Mouse (Mus musculus) liver (tissue): Measurements from ENCODE around the gene Aars.
"Not testable (repeated sequence)": the region's sequence is repeated elsewhere in the genome, so short reads cannot be mapped to it uniquely, and the experiment has no call there.

ENCODE experiments used
- DNase-seq: peaks from one replicate; pipeline ENCODE4 v3.0.0-alpha.2; 2020; ENCODE audit warnings: mixed read lengths

The Aars gene

DNA sequence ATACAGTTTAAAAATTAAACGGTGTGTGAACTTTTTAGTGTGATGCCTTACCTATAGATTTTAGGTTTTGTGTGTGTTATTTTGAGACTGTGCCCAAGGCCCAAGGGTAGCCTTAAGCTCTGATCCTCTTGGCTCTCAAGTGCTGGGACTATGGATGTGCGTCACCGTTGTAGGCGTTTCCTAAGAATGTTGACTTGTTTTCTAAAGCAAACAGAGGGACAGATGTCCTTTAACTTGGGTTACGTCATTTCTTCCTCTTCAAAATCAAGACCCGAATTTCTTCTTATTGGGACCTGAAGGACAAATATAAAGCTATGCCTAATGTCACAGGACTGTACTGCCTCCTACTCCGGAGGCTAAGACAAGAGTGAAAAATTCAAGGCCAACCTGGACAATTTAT is at the start of gene Aars:
Gene Aars (plus strand): TSS at position 229 of the 400 bp plus-strand sequence.
- DNase-seq: no peak

DNA sequence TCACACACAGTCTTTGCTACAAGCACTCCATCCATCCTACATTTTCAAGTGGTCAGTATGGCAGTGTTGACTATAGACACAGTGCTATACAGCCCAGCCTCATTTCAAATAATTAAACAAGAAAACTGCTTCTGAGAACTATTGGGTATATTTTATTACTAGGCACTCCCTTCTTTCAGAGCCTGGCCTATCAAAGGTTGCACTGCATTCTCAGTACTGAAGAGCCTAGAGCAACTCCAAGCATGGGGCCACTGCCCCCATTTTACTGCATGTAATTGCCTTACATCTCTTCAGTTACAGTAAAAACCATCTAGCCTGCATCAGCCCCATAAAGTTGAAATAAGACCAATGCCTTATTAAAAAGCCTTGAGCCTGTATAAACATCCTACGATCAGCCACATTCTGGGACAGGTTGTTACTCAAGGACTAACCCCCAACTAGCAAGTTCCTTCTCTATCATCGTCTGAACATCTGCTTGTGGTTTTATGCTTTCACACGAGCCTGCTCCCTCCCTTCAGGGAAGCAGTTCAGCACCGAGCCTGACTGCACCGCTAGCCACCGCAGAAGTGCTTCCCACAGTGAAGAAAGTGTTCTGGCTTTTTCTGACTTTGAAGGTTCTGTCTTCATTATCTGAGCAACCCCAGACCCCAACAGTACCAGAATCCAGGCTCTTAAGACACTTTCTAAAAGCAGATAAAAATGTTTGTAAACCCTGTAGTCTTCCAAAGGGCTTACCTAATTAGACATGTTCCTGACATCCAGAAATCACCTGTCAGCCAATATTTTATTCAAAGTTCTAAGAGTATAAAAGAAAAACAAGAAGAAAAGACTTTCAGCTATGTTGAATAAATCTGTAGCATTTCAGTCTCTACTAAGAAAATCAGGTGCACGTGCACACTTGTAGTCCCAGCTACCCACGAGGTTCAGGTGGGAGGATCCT is 44.9 kb upstream of the Aars start:
- peak; percentile 63 for DNase-seq

DNA sequence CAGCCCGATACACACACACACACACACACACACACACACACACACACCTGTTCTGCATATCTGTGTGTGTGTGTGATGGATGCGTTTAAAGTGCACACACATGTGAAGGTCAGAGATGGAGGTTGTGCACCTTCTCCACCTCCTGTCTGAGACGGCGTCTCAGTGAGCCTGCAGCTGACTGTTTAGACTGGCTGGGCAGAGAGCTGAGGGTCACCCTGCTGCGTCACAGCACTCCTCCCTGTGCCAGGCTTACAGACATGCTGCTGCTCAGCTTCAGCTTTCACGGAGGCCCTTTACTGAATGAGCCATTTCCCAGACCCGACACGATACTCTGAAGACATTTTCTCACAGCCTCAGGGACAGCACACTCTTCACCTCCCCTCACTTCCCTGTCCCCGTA is 42.9 kb upstream of the Aars start:
- no peak for DNase-seq

DNA sequence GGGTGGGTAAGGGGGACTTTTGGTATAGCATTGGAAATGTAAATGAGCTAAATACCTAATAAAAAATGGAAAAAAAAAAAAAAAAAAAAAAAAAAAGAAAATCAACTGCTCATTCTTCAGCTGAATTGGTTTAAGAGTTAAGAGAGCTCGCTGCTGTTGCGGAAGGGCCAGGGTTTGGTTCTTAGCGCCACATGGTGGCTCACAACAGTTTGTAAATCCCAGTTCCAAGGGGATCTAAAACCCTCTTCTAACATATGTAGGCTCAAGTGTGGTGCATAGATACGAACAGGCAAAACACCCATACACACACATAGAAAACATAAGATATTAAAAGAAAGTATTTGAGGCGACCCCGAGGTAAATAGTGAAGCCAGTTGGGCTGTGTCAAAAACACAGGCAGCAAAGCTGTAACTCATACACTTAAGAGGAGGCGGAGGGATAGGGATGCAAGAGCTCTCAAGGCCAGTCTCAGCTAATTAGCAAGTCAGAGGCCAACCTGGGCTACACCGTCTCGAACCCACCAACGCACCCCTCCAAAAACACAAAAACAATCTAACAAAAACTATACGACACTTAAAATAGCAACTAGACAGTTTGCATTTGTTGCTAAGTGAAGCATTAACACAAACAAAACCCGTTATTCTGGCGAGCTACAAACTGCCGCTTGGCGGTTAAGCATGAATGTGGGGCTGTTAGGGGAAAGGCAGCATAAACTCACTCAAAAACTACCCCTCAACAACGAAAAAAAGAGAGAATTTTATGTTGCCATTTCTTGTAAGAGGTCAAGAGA is 36.1 kb upstream of the Aars start:
- DNase-seq: no peak

DNA sequence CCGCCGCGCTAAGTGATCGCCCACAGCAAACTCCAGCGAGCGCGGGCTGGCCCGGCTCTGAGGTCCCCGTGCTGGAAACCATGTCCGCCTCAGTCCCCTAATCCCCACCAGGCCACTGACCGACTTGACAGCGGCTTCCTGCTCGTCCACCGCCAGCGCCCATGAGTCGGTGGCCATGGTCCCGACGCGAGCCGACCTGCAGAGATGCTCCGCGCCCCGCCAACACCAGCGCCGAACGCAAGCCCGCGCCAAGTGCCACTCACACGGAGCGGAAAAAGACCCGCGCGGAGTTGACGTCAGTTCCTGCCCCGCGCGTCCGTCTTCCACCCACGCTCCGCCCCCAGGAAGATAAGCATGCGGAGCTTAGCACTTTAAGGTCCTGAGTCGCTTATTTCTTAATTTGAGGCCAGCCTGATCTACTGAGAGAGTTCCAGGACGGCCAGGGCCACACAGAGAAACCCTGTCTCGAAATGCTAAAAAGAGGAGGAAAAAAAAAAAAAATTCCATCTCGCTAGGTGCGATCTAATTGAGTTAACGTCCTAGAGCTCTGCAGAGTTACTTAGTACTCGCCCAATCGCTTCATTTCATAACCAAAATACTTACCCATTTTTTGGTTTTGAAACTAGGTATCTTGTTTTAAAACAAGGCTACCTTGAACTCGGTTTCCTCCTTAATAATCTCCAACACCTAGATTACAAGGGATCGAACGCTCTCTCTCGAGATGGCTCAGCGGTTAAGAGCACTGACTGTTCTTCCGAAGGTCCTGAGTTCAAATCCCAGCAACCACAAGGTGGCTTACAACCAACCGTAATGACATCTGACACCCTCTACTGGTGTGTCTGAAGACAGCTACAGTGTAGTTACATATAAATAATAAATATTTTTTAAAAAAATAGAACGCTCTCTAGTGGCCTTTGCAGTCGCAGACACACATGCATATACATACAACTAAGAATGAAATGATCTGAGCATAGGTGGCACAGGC is 35.1 kb upstream of the Aars start, which contains the start of gene Ddx19a:
Gene Ddx19a (minus strand): TSS at position 254 of the 985 bp plus-strand sequence.
- DNase-seq: peak; percentile 91

DNA sequence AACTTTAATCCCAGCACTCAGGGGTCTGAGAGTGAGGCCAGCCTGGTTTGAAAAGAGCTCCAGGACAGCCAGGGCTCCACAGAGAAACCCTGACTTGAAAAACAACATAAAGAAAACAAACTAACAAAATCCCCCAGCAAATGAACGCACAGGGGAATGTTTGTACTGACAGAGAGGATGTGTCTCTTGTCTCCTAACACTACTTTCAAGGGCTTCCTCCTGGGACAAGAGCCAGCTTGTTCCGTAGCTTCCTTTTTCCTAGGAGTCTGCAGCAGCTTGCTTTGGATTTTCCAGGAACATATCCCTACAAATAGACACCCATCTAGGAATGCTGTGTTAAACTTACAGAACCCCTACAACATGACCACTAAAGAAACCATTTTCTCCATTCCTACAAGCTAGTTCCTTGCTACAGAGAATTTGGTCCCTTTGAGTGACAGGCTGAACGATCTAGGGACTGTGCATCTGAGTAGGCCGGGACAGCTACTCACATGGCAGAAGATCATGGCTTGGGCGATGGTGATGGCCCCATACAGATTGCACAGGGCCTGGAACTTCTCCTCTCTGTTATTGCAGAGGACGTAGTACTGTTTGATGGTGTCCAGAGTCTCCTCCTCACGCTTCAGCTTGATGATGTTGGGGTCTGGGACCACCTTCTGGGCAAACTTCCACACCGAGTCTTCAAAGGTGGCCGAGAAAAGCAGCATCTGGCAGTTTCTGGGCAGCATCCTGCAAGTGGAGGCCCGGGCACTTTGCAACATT is 22.5 kb upstream of the Aars start:
- not testable (repeated sequence) for DNase-seq

DNA sequence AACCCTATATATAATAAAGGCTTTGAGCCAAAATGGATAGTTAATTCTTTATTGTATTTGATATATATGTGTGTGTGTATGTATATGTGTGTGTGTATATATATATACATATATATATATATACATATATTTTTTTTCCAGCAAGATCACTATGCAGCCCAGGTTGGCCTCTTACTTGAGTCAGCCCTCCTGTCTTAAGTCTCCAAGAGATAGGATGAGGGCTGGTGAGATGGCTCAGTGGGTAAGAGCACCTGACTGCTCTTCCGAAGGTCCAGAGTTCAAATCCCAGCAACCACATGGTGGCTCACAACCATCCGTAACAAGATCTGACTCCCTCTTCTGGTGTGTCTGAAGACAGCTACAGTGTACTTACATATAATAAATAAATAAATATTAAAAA is 6.3 kb upstream of the Aars start:
- DNase-seq: not testable (repeated sequence)

DNA sequence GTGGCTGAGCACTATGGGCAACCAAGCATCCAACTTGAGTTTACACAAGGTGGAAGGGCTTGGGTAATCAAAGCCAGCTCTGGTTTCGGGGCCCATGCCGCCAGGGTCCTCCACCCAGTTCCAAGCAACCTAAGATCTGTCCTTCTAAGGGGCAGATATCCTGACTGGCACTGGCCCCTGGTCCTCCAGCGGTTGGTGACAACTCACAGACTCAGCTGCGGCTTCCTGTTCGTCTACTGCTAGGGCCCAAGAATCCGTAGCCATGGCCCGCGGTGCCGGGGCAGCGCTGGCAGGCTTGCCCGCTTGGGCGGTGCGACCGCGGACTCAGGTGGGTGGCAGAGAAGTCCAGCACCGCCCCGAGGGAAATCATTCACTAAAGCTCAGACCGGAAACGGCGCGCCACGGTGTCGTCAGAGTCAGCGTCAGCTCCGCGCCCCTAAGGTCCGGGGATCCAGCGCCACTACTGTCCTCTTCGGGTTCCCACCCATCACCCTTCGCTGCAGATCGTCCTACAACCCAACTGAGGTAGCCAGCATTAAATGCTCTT is 5.5 kb upstream of the Aars start:
- peak; percentile 89 for DNase-seq

DNA sequence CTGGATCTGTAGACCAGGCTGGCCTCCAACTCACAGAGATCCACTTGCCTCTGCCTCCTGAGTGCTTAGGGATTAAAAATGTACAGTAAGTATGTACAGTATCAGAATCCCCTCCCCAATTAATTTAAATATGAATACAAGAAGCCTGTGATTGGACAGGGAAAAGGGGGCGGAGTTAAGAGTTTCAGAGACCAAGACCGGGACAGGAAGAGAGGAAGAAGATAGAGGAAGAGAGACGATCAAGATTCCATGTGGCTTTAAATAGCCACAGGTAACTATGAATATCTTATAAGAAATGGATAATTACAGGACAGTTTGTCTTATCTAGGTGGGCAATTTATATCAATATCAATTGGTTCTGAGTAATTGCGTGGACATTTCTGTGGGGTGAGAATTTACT is 3.4 kb upstream of the Aars start:
- peak; percentile 41 for DNase-seq

DNA sequence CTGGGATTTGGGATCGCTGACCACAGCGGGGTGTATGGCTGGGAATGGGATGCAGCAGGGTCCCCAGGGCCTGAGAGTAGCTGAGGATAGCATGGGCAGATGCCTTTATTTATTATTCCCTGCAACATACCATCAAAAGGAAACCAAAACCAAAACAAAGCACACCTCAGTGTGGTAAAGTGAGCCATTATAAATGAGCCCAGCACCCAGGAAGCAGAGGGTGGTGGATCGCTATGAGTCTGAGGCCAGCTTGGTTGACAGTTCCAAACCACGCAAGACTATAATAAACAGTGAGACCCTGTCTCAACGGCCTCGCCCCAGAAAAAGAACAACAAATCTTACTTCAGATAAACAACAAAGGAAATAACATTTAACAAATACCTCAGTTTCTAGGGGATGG is 2.9 kb upstream of the Aars start:
- no peak for DNase-seq

DNA sequence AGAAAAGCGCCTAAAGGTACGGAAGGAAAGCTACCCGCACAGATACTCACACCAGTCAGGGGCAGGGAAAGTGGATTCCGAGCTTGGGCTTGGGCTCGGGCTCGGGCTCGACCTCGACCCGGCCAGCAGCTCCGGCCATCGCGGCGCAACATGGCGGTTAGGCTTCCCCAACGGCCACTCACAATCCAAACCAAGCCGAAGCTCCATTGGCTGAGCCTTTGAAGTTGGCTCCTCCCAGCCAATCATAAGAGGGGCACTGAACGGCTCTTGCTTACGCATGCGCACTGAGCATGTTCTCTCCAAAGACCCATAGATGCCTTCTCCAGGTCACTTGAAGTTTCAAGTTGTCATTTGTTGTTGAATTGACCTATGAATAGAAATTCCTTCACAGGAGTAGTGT is 1.4 kb upstream of the Aars start, which contains the start of gene Ddx19b:
Gene Ddx19b (minus strand): TSS at position 180 of the 400 bp plus-strand sequence.
- no peak for DNase-seq

DNA sequence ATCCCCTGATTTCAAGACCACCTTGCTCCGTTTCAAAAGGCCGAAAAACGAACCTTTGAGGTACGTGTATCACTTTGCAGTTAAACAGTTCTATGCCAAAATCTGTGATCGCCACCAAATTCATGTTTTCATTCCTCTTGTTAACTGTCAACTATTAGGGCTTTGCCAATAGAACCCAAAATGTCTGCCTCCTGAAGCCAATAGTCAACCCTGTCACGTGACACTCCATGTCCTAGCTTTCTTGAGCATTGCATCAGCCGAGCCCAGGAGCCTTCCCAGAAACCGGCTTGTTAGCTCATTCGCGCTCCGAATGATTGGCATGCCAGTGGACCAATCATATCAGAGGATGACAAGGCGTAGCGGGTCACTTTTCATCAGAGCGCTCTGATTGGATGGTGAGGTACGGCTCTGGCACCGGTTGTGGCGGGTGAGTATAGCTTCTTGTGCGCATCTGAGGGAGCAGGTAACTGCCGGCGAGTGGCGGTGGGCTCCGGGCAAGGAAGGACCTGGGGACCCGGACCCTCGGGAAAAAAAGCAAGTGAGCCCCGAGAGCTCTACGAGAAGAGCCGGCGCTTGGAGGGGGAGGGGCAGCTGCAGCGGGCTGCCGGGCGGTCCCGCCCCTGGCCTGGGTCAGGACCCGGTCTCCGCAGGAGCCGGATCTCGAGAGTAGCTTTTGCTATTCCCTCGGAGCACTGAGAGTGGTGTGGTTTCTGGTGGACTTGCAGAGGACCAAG is 705 bp downstream of the Aars start:
- DNase-seq: peak; percentile 98

DNA sequence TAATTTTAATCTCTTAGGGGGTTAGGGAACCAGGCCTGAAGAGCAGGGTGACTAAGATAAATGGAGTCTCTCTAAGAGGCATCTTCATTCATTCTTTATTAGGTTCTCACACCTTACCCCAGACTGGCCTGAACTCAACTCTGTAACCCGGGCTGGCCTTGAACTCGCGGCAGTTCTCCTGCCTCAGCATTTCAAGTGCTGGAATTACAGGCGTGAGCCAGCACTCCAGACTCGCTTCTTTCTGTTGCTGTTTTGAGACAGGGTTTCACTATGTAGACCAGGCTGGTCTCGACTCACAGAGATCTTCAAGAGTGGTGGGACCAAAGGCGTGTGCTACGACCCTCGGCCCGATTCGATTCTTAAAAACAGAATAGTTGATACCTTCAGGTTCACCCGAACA is 1.3 kb downstream of the Aars start:
- DNase-seq: peak; percentile 59

DNA sequence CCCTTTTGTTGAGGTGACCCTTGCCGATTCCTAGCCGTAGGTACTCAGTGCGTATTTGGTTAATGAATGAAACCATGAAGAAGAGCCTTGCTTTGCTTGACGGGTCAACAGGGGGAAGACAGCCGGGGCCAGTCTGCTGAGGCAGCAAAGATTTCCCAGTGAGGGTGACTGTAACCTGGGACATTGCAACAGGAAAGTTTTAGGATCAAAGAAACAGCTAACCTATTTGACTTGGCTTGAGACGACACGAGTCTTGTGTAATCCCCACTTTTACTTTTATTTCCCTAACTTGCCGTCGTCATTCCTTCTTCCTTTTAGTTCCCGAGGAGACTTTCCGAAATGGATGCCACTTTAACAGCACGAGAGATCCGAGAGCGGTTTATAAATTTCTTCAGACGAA is 3.6 kb downstream of the Aars start:
- no peak for DNase-seq

DNA sequence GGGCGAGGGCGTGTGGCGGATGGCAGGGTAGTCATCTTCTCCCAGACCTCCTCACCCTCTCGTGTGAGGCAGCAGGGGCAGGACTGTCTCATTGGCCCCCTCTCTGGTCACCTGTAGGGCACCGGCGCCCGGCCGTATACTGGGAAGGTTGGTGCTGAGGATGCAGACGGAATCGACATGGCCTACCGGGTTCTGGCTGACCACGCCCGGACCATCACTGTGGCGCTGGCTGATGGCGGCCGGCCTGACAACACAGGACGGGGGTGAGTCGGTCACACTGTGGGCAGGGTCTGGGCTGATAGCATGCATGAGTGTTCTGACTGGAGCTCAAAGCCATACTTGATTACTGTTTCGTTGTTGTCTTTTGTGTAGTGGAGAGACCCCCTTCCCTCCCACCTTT is 9.6 kb downstream of the Aars start:
- DNase-seq: no peak

DNA sequence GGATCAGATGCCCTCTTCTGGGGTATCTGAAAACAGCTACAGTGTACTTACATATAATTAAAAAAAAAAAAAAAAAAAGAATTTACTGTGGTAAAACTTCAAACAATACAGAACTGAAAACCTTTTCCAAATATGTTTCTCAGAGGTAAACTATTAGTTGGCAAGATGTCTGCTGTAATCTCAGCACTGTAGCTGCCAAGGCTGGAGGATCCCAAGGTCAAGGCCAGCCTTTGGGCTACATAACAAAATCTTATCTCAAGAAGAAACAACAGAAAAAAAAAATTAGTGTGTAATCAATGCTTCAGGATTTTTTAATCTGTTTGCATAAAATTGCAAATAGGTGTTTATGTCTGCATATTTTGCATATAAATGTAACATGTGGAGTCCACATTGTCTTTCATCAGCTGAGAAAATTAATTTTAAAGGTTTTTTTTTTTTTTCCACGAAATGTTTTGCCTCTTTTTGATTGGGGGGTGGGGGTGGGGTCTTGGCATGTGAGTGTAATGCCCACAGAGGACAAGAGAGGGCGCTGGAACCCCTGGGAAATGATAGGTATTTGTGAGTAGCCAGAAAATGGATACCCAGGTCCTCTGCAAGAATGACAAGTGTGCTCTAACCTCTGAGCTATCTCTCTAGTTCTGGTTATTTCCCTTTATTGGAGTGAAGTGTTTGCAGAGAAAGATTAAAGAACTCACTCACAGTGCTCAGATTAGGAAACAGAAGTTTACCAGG is 11.2 kb downstream of the Aars start:
- no peak for DNase-seq

DNA sequence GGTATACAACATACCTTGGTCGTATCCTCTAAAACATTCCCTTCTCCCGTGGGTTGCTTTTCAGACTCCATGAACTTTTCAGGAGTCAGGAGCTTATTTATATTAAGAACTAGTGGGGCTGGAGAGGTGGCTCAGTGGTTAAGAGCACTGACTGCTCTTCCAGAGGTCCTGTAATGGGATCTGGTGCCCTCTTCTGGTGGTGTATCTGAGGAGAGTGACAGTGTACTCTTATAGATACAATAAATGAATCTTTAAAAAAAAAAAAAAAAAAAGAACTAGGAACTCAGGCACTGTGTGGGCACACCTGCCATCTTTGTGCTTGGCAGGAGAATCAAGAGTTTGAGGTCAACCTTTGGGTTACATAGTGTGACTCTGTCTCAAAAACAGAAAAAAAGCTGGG is 15.8 kb downstream of the Aars start:
- DNase-seq: no peak

DNA sequence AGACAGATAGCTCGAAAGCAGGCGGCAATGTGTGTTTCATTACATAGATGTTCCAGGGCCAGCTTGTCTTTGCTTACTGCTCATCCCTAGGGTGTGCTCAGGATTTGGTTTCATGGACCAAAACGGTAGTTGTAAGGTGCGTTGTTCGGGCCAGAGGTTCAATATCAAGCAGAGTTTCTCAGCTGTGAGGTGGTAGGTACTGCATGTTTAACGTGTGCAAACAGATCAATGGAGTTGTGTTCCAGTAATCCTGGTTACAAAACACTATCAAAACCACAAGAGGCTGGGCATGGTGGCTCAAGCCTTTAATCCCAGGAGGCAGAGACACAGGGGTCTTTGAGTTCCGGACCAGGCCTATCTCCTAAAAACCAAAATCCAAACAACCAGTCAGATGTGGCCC is 16.2 kb downstream of the Aars start:
- no peak for DNase-seq

DNA sequence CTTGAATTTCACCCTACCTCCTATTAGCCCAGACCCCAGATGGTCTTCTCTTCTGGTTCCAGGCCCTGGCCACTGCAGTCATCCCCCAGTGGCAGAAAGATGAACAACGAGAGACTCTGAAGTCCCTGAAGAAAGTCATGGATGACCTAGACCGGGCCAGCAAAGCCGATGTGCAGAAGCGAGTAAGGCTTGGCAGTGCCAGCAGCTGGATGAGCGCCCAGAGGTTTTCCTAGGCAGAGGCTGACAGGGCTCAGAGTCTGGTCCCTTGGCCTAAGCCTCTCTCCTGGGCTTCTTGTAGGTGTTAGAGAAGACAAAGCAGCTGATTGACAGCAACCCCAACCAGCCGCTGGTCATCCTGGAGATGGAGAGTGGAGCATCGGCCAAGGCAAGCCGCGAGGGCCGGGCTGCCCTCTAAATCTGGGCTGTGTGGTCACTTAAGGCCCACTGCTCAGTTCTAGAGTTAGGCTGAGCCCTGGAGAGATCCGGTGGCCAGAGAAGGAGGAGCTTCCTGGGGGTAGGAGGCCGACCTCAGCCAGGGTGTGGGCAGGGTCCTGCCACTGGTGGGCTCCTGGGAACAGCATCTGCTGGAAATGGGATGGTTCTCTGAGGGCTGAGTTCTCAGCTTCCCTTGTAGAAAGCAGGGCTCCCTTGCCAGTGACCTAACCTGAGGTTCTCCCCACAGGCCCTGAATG is 21.0 kb downstream of the Aars start:
- no peak for DNase-seq
